Mouse (Mus musculus) left cerebral cortex, postnatal 14 days (tissue): ENCODE data around the gene Pck1. TPM values are rescaled to one million over a fixed set of nuclear protein-coding genes. Genes with fewer than 3 reads are reported as not detected.

ENCODE experiments used
- DNase-seq, 2 experiments: peaks; one replicate each; pipeline ENCODE4 v3.0.0; 2021 to 2022; ENCODE audit warnings: low spot score in 2 of 2, mixed read lengths in 1 of 2
- intact Hi-C: fragments of 180-260 bp; cut with DNase I; formaldehyde crosslinking; loops from one replicate; pipeline ENCODE4 v1.15.1; 2025
- total RNA-seq, 2 experiments: library from RNA; stranded (reverse); gene quantifications; 2 replicates each; pipeline ENCODE4 v1.2.3; 2021

Pck1 gene
- total RNA-seq, 2 experiments from 2014 or later: not detected

DNA sequence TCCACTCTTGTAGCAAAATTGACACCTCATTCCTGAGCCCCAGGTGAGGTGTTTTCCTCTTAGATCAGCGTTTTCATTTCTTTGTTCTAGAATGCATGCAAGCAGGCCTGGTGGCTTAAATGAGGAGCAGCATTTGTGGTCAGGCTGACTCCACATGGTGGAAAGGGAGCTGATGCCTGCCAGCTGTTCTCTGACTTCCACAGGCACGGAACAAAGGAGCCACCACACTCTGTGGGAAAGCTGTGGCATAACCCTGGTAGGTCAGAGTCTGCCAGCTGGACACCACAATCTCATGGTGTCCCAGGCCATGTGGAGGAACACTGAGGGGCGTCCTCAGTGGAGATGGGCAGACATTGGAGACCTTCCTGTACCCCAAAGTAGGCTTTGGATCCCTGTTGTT lies 7.0 kb upstream of the Pck1 start:
- intact Hi-C loops: no loop called here
- no peak for DNase-seq

- intact Hi-C loops: no loop called here
Measured at GRCm38 (mm10) chr2:173146728-173147127, 6.1 kb upstream of the Pck1 start.

GRCm38 (mm10) chr2:173148001-173148400 lies 4.8 kb upstream of the Pck1 start:
- DNase-seq: no peak
- intact Hi-C loops: no loop called here

More at GRCm38 (mm10) chr2:173146728-173147127, 6.1 kb upstream of the Pck1 start:
- DNase-seq: no peak

DNA sequence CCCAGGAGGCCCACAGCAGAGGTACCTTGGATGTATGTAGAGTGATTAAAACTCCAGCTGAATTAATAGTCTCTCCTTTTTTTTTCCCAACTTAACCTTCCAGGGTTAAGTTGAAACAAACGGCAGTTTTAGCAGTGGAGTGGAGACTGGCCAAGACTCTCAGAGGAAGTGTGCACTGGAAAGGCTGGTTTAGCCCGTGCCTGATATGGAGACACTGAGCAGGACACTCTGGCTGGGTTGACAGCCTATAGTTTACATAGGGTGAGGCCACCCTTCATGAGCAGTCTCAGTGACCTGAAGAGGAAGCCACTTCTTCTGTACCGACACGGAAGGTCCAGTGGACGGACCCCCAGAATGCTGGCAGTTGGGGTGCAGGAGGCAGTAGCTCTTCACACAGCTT lies 1.5 kb upstream of the Pck1 start:
- DNase-seq: no peak
- intact Hi-C loops: no loop called here

- no peak for DNase-seq
- intact Hi-C loops: no loop called here
Measured at GRCm38 (mm10) chr2:173151784-173152284, 1.0 kb upstream of the Pck1 start.

DNA sequence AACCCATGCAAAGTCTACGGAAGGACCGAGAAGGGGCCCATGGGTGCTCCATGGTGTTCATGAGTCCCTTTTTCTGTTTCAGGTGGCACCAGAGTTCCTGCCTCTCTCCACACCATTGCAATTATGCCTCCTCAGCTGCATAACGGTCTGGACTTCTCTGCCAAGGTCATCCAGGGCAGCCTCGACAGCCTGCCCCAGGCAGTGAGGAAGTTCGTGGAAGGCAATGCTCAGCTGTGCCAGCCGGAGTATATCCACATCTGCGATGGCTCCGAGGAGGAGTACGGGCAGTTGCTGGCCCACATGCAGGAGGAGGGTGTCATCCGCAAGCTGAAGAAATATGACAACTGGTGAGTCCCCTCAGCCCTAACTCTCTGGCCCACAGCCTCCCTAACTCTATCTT lies 418 bp downstream of the Pck1 start:
- intact Hi-C loops: no loop called here
- DNase-seq: no peak

DNA sequence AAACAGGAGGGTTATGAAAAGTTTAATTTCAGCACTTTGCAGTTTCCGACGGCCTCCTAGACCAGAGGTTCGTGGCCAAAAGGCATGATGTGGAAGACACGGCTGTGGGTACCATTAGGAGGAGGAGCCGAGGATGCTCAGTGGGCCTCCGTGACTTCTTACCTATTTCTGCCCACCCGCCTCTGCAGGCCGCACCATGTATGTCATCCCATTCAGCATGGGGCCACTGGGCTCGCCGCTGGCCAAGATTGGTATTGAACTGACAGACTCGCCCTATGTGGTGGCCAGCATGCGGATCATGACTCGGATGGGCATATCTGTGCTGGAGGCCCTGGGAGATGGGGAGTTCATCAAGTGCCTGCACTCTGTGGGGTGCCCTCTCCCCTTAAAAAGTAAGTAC lies 1.7 kb downstream of the Pck1 start:
- intact Hi-C loops: no loop called here
- no peak for DNase-seq

DNA sequence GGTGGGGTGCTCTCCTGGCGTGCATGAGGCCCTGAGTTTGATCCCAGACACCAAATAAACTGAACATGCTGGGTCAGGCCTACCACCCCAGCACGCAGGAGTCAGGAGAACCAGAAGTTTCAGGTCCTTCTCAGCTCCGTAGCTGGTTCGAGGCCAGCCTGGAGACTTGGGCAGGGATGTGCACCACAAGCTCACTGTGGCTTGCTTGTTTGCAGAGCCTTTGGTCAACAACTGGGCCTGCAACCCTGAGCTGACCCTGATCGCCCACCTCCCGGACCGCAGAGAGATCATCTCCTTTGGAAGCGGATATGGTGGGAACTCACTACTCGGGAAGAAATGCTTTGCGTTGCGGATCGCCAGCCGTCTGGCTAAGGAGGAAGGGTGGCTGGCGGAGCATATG lies 2.1 kb downstream of the Pck1 start:
- intact Hi-C loops: no loop called here
- DNase-seq: no peak

GRCm38 (mm10) chr2:173155907-173156306 lies 3.1 kb downstream of the Pck1 start:
- intact Hi-C loops: no loop called here
- no peak for DNase-seq

DNA sequence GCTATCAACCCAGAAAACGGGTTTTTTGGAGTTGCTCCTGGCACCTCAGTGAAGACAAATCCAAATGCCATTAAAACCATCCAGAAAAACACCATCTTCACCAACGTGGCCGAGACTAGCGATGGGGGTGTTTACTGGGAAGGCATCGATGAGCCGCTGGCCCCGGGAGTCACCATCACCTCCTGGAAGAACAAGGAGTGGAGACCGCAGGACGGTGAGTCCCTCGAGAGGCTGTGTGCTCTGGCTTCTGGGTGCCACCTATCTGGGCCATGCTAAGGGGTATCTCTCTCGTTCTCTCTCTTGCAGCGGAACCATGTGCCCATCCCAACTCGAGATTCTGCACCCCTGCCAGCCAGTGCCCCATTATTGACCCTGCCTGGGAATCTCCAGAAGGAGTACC lies 4.1 kb downstream of the Pck1 start:
- intact Hi-C loops: no loop called here
- no peak for DNase-seq

DNA sequence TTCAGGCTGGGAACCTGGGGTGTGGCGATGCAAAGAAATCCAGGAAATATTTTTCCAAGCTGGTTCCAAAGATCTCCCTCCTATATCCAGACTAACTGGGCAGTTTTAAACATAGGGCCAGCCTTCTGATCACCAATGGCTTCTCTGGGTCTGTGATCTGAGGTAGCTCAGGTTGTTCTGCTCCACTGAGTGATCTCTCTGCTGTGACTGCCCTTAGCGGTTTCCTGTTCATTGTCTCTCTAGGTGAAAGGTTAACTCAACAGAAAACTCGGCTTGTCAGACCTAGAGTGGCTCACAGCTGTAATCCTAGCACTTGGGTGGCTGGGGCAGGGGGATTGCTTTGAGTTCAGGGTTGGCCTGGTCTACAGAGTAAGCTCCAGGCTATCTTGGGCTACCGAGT lies 4.5 kb downstream of the Pck1 start:
- intact Hi-C loops: no loop called here
- no peak for DNase-seq

DNA sequence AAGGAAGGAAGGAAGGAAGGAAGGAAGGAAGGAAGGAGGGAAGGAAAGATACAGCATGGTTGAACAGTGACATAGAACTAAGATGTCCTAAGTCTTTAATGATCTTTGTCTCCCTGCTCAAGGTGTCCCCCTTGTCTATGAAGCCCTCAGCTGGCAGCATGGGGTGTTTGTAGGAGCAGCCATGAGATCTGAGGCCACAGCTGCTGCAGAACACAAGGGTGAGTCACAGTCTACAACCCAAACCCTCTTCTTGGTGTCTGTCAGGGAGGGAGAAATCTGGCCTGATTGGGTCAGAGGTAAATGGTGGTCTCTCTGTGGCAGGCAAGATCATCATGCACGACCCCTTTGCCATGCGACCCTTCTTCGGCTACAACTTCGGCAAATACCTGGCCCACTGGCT lies 5.0 kb downstream of the Pck1 start:
- intact Hi-C loops: no loop called here
- DNase-seq: no peak

- no peak for DNase-seq
- intact Hi-C loops: no loop called here
Measured at GRCm38 (mm10) chr2:173158390-173159055, 5.7 kb downstream of the Pck1 start.

GRCm38 (mm10) chr2:173159354-173160311 lies 6.8 kb downstream of the Pck1 start:
- DNase-seq: peak; percentile 66
- intact Hi-C loops: no loop called here

GRCm38 (mm10) chr2:173163380-173163779 lies 10.5 kb downstream of the Pck1 start:
- intact Hi-C loops: no loop called here
- no peak for DNase-seq

DNA sequence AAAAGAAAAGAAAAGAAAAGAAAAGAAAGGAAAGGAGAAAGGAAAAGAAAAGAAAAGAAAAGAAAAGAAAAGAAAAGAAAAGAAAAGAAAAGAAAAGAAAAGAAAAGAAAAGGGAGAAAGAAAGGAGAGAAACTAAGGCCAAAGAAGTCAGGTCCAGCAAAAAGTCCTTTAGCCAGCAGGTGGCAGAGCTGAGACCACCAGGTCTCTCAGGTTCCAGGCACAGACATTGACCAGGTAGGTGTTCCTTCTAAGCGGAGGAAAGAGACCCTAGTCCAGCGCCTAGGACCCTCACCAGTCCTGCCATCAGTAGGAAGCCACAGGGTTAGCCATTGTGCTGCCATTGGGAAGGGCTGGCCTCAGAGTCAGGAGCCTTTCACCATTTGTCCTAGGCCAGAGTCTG lies 11.5 kb downstream of the Pck1 start:
- intact Hi-C loops: no loop called here
- DNase-seq: no peak

GRCm38 (mm10) chr2:173164946-173165345 lies 12.1 kb downstream of the Pck1 start:
- intact Hi-C loops: no loop called here
- no peak for DNase-seq

- intact Hi-C loops: no loop called here
- DNase-seq: no peak
Measured at GRCm38 (mm10) chr2:173165357-173165756, 12.5 kb downstream of the Pck1 start.

DNA sequence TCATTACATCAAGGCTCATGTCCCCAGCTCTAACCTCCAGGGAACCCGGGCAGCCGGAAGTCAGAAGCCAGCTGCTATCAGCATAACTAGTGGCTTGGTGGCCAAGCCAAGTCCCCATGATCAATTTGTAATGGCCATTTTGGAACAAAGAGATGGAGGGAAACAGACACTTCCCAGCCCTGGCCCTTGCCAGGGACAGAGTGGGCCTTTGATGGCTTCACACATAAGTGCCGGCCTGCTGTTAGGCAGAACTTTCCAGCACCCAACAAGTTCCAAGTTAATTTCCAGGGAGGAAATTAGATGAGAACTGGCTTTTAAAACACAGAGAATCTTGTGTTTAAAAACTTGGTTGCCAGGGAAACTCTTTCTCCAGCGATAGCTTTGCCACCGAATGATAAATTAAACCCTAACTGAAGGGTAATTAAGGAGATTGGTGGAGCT lies 15.6 kb downstream of the Pck1 start:
- intact Hi-C loops: no loop called here
- no peak for DNase-seq

GRCm38 (mm10) chr2:173170081-173170480 lies 17.2 kb downstream of the Pck1 start:
- no peak for DNase-seq
- intact Hi-C loops: no loop called here

DNA sequence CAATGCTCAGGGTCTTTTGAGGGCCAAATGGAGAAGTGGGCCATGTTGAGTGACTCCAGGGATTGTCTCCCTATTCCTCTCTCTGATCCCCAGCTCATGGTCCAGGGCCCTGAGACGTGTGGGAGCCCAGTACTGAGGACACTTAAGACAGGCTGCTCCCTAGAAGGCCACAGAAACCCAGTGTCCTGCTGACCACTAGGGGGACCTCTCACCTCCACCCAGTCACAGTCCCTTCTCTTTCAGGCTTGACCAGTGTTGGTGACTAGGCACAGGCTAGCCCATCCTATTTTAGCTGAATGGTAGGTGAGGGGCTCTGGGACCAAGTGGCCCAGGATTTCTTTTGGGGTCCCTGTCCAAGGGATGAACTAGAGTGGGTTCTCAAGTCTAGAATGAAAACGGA lies 17.9 kb downstream of the Pck1 start:
- intact Hi-C loops: no loop called here

More for the DNA sequence above, 17.9 kb downstream of the Pck1 start:
- no peak for DNase-seq
